Mouse (Mus musculus) layer of hippocampus, adult 2 months (tissue): ENCODE measurements around the gene Pik3r5. TPM values are rescaled to one million over a fixed set of nuclear protein-coding genes. Genes with fewer than 3 reads are reported as not detected.
A peak's percentile ranks its signal among the peaks of the same experiment; 100 is the strongest.

Source experiments
- DNase-seq, 2 experiments: peaks; one replicate each; pipeline ENCODE4 v3.0.0; 2022; ENCODE audit warnings: low spot score in 2 of 2
- H3K27ac ChIP-seq: fragments of 200-600 bp; 2 replicates; pipeline ENCODE4 v1.8.1; 2022
- H3K4me3 ChIP-seq: fragments of 200-600 bp; 2 replicates; pipeline ENCODE4 v1.8.1; 2022; ENCODE audit warnings: mild to moderate bottlenecking
- CTCF ChIP-seq: fragments of 200-600 bp; conservative IDR thresholded peaks from 2 replicates; pipeline ENCODE4 v1.8.1; 2022; ENCODE audit warnings: antibody characterized with exemption, mild to moderate bottlenecking, moderate library complexity
- total RNA-seq, 2 experiments: library from RNA; stranded (reverse); gene quantifications; 2 replicates each; pipeline ENCODE4 v1.2.3; 2021

The Pik3r5 gene
- total RNA-seq, 2 experiments from 2014 or later = 1.4 to 1.9 TPM

DNA sequence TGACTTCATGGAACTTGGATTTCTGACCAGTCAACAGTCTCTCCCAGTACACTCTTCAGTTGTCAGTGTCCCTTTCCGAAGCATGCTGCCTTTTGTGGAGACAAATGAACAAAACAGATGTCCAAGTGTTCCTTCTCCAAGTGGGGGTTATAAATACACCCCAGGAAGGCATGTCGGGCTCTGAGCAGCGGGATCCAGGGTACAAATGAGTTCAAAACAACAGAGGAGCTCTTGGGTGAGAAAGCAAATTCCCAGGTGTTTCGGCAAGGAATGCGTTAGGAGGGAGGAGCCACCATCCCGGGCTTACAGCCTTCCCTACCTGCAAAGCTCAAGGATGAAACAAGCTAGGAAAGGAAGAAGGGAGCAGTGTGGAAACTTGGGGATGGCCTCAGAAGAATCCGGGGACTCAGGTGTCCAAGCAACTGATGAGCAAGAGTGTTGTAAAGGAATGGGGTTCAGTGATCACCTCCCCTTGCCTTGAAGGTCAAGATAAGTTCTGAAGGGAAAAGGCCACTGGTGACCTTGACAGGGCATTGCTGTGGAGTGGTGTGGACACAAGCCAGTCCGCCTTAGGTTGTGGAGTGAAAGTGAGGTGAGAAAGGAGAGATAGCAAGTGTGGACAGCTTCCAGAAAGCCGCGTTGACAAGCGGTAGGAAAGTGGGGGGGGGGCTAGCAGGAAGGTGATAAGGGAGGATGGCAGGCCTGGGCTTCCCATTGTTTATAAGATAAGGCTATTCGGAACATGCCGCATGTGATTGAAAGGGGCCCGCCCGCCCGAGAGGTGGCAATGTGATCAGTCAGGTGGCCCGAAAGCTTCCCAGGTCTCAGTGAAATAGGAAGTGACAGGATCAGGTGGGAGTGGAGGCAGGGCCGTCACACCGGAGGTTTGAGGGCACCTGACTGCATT lies 41.3 kb upstream of the Pik3r5 start:
- DNase-seq = no peak
- H3K27ac ChIP-seq = no peak overlapping the region
- TF ChIP-seq CTCF = no peak
- no peak overlapping the region for H3K4me3 ChIP-seq

DNA sequence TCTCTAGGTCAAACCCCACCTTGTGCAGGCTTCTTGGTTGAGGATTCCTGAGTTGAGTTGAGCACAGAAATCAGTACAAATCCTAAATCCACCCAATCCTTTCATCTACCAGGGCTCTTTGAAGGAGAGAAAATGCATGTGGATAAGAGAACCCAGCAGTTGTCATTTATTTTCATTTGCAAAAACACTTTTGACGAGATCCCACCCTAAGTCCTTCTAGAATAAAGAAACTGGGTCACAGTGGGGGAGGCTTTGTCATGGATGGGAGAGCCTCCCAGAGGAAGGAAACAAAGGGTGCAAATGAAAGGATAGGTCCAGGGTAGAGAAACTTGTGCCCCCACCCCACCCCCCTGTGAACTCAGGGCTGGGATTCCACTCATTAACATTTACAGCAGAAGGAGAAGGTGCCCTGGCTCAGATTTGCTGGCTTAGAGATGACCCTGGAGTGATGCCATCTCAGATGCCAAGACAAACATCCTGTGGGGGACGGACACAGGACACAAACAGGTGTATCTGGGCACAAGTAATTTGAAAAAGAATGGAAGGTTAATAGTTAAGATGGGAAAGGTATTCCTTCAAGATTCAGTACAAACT lies 37.9 kb upstream of the Pik3r5 start:
- DNase-seq = no peak
- no peak for TF ChIP-seq CTCF
- Histone ChIP-seq H3K27ac (no peak overlapping the region), H3K4me3 (no peak overlapping the region)

DNA sequence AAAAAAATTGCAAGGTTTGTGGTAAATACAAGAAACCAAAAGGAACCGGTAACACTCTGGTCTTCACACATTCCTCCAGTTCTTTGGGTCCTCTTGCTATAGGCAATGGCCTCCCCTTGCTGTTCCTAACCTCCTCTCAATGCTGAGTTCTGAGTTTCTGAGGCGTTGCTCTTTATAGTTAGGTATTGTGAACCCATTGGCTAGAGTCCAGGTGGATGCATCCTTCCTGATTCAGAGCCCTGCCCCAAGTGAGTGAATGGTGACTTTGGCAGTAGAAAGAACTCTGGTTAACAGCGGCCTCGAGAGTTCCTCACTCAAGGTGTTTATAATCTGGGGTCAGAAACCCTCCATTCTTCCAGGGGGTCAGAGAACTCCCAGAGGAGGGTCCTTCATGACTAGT lies 37.2 kb upstream of the Pik3r5 start:
- TF ChIP-seq CTCF = no peak
- DNase-seq = no peak
- no peak overlapping the region for H3K4me3 ChIP-seq
- no peak overlapping the region for H3K27ac ChIP-seq

DNA sequence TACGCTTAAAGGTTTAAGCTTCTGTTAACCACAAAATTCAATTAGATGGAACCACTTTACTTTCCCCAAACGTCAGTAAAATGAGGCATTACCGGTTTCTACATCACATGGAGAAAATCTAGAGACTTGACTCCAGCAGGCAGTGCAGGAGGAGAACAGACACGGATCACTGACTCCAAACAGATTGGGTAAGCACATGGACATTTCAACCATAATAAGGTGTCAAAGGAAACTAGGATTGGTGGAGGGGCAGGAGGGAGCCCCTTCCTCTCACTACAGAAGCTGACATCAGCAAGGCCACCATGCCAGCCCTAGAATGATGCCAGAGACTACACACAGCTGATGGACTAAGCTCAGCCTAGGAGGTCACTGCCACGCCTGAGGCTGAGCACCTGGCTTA lies 36.4 kb upstream of the Pik3r5 start:
- H3K27ac ChIP-seq = no peak overlapping the region
- no peak for TF ChIP-seq CTCF
- no peak for DNase-seq
- no peak overlapping the region for H3K4me3 ChIP-seq

DNA sequence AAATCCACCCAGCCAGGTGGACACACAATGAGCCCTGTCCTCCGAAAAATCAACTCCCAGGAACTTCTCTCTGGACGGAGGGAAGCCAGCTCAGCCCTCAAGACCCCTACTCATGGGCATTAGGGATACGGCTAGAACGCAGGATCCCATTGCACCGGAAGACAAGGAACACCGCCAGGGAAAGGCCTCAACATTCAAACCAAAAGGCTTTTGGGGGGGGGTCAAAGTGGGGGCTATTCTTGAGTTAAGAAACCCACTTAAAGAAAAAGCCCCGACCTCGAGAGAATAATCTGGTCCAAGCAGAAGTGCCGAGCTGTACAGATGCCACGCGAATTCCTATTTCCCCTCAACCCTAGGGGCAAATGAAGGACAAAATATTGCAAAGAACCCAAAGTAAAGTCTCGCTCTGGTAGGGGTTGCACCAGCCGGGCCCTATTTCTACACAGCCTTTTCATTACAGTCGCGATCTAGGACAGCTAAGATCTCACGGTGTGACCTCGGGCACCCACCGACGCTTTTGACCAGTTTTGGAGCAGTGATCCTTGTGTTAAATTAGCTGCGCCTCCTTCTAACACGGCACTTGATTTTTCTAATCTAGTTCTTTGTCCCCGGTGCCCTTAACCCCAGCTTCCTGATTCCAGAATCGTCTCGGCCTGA lies 32.9 kb upstream of the Pik3r5 start:
- H3K27ac ChIP-seq = no peak overlapping the region
- peak overlapping the region; percentile 57 for H3K4me3 ChIP-seq
- DNase-seq = no peak
- no peak for TF ChIP-seq CTCF

DNA sequence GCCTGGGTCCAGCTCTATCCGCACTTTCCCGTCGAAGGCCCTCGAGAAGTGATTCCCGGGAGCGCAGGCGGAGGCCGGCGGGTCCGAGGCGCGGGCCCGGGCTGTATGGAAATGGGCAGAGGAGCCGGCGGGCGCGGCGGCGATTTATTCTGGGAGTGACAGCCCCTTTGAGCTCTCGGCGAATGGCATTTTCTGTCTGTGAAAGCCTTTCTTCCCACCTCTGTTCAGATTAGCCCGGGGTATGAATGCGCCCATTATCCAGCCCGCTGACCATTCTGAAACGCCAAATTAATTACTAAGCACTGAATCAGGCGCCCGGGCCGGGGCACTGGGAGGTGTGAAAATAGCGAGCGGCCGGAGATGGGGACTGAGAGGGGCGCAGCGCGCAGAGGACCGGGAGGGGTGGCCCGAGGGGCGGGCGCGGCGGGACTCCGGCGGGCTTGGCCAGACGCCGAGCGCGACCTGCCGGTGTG lies 32.3 kb upstream of the Pik3r5 start:
- peak in 1 of 2 experiments; percentile 40 for DNase-seq
- no peak overlapping the region for H3K27ac ChIP-seq
- no peak for TF ChIP-seq CTCF
- peak overlapping the region; percentile 57 for H3K4me3 ChIP-seq

DNA sequence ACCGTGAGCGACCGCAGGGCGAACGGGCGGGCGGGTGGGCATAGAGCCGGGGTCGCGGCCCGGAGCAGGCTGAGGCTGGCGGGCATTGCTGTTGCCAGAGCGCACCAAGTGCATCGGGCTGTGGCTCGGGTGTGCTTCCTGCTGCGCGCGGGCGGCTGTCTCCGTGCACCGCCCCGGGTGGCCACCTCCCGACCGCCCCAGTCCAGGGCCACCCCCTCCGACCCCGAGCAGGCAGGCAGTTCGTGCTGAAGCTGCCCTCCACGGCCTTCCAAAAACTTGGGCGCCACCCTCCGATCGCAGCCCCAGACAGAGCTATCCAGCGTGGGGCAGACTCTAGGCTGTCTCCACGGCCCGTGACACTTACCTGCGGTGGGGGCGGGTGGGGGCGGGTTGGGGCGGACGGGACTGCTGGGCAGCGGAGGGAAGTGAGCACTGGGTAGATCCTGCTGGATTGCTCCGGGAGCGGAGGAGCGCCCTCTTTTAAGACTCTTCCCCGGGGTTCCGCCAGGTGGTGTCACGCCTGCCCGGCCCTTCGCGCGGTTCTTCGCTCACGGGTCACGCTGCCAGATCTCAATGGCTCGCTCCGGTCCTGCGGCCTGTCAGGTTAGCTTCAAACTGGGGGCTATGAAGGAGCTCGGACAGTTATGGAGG lies 31.8 kb upstream of the Pik3r5 start:
- Histone ChIP-seq H3K4me3 (peak overlapping the region; percentile 57), H3K27ac (no peak overlapping the region)
- no peak for DNase-seq
- peak; percentile 58 for TF ChIP-seq CTCF

DNA sequence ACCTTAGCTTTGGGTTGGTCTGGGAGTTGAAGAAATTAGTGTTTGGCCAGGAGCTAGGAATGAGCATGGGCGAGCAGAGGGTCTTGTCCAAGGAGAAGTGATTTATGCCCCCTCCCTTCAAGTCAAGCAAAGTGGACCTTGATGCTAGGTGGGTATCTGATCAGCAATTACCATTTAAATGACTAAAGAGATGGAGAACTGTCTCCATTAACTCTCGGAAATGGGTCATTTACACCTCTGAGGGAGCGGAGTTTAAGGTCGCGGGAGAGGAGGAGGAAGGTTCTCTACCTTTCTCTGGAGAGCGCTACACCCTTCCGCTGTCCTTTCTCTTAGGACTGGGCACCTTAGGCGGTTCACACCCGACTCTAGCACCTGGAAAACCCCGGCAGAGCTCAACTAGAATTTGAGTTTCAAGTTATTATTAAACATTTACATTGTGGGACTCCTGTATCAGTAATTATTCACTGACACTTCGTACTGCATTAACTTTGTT lies 31.1 kb upstream of the Pik3r5 start, which contains the start of gene Ntn1:
Gene Ntn1, minus strand, starts transcription at position 97 of the 493 bp plus-strand sequence.
- Histone ChIP-seq H3K27ac (no peak within 1 kb of the TSS), H3K4me3 (peak within 1 kb of the TSS; percentile 57)
- no peak for TF ChIP-seq CTCF
- no peak for DNase-seq

DNA sequence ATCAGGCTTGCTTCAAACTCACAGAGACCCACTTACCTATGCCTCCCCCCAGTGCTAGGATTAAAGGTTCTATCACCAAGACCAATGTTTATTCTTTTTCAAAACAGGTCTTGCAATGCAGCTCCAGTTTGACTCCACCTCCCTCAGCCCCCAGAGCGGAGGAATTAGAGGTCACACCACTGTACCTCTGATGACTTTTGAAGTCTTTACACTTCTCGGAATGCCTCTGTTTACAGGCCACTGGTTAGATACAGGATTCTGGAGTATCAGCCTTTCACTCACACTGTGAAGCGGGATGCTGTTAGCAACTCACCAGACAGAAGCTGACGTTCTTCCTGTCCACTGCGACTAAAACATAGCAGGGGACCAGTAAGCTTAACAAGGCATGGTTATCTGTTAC lies 30.5 kb upstream of the Pik3r5 start:
- no peak for TF ChIP-seq CTCF
- no peak for DNase-seq
- H3K4me3 ChIP-seq = no peak overlapping the region
- no peak overlapping the region for H3K27ac ChIP-seq

DNA sequence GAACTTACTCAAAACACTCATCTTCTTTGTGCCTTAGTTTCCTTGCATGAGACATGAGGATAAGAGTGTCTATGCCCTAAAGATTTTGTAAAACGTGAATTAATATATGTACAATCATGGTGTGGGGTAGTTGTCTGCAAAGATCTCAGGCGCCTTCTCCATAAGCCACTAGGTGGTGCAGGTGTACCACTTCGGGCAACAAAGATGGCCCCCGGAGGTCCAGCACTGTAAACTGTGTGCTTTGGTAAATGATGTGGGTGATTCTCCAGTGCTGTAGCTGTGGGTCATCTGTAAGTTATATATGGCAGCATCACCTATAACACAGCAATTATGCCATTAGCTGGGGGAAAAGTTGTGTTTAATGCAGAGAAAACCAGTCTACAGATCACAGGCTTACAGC lies 27.7 kb upstream of the Pik3r5 start:
- Histone ChIP-seq H3K4me3 (no peak overlapping the region), H3K27ac (no peak overlapping the region)
- no peak for DNase-seq
- peak; percentile 67 for TF ChIP-seq CTCF

DNA sequence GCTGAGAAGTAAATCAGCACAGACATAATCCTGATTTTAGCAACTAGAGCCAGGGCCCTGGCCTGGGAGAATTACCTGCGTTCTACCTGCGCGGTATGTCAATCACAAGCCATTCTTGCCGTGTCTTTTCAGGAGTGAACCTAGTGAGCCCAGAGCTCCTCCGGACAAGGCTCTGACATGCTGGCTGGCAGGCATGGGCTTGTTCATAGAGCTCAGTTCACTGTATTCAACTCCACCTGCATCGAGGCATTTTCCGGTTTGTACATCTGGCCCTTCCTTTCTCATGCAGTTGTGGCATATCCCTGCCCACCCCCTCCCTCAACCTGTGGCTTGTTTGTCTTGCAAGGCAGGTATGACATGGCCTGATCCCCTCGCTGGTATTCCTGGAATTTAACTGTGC lies 26.3 kb upstream of the Pik3r5 start:
- no peak for DNase-seq
- H3K27ac ChIP-seq = no peak overlapping the region
- TF ChIP-seq CTCF = no peak
- no peak overlapping the region for H3K4me3 ChIP-seq

DNA sequence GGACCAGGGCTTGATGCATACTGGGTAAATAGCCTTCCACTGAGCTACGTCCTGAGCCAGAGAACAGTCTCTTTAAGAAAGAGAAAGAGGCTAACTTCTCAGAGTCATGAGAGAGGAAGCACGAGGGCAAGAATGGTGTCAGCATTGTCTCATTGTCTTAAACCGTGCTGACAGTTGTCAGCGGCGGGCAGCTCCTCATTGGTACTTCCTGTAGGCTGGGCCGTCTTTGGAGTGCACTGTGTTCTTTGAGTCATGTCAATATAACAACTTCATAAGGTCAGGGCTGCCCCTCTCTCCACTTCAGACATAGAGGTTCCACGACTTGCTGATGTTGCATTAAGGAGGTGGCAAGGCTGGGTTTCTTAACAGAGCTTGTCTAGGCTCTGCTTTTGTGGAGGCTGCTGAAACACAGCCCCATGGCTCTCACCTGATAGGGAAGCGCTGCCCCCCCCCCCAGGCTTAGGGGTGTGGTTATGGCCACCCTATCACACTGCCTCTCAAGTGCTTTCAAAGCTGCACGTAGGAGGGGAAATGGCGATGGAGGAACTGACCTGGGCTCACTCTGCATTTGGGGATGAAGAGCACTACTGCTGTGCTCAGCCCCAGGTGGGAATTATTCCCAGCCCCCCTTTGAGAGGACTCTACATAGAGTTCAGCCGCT lies 24.5 kb upstream of the Pik3r5 start:
- TF ChIP-seq CTCF = no peak

More for the DNA sequence above, 24.5 kb upstream of the Pik3r5 start:
- H3K27ac ChIP-seq = no peak overlapping the region
- DNase-seq = no peak
- H3K4me3 ChIP-seq = no peak overlapping the region
